Mouse (Mus musculus) lung, adult 2 months (tissue): ENCODE measurements at regions not wholly inside any gene's neighbourhood (a gene's known extent, or its start where the extent isn't known, plus 50 kb on each side); places are given as distances from the start of the nearest gene placed in this dataset.

Experiments
- CTCF ChIP-seq: fragments of 200-500 bp; IDR thresholded peaks from 2 replicates; pipeline ENCODE4 v1.5.1; 2011; ENCODE audit warnings: mild to moderate bottlenecking, low read length, control low read depth; ENCODE audit not compliant: insufficient read depth
- POLR2A ChIP-seq: fragments of 200-500 bp; IDR thresholded peaks from 2 replicates; pipeline ENCODE4 v1.6.1; 2011; ENCODE audit warnings: low read depth, mild to moderate bottlenecking, control low read depth, low read length, borderline replicate concordance; ENCODE audit errors: extremely low read depth

DNA sequence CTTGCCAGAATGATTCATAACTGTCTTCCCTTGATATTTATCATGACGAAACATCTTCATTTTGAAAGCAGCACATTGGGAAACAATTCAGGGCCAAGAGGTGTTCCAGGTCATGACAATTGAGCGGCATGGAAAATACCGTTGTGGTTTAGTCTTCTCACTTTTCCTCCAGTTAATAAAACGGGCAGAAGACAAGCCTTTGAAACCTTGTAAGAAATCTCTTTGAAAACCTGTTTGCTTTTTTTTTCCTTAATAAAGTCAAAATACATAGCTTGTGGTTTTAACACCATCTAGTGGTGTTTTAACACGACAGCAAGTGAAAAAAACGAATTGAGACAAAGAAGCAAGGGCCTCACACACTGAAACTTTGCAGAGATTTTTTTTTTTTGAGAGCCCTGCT, 1389.0 kb upstream of the Acvr2a start:
- TF ChIP-seq POLR2A (no peak), CTCF (no peak)
